Mouse (Mus musculus) heart, adult 9 months (tissue): ENCODE results near the gene Bsnd.

ENCODE experiments used
- DNase-seq, 2 experiments: peaks; one replicate each; pipeline ENCODE4 v3.0.0; 2022; ENCODE audit warnings: low spot score in 2 of 2

Gene Bsnd

GRCm38 (mm10) chr4:106492116-106492515 is at the start of gene Bsnd:
Bsnd (minus strand) TSS chr4:106492283.
- DNase-seq = no peak

GRCm38 (mm10) chr4:106541491-106541890 is 49.4 kb upstream of the Bsnd start:
- no peak for DNase-seq

- no peak for DNase-seq
Observed at GRCm38 (mm10) chr4:106539756-106540155, 47.7 kb upstream of the Bsnd start.

GRCm38 (mm10) chr4:106534256-106534655 is 42.2 kb upstream of the Bsnd start:
- DNase-seq = no peak

GRCm38 (mm10) chr4:106533421-106534080 is 41.5 kb upstream of the Bsnd start:
- DNase-seq = no peak

DNA sequence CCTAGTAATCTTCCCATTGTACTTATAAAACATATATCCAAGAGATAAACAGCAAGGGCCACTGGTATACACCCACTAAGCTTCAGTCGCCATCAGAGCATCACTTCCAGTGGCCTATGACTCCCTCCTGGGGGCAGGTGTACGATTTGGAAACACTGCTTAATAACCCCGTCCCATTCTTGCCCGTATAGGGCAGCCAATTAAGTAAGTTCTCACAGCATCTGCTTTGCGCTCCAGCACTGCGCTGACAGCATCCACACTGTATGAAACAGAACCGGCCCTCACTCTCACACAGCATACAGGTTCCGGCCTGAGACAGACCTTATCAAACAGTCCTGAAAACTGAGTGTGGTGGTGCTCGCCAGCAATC is 38.0 kb upstream of the Bsnd start:
- DNase-seq = no peak

DNA sequence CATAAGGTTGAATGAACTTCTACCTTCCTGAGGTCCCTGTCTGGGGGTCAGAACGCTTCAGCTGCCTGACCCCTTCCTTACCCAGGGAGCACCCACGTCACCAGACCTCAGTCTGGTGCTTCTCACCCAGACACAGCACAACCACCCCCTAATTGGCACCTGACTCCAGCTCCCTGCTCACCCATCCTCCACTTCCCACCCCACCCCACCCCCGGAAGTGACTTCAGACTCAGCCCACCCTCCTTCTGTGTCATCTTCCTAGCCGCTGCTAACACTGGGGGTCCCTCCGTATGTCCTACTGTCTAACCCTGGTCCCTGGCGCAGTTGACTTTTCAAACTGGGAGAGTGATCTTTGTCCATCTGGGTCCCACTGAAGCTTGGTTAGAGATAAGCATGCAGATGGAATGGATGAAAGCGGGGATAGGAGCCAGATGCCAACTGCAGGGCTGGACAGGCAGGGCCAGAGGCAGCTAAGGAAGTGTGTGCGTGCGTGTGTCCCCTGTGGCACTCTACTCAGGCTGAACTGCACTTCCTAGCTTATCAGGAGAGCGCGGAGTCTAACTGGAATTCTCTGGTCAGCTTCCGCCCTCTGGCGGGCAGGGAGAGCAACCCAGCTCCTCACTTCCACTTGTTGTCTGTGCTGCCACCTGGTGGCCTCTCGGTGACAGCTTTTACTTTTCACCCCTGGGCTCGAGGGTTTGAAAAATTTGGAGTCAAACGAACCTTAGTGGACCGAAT is 37.5 kb upstream of the Bsnd start:
- DNase-seq = peak; percentile 69 to 86

DNA sequence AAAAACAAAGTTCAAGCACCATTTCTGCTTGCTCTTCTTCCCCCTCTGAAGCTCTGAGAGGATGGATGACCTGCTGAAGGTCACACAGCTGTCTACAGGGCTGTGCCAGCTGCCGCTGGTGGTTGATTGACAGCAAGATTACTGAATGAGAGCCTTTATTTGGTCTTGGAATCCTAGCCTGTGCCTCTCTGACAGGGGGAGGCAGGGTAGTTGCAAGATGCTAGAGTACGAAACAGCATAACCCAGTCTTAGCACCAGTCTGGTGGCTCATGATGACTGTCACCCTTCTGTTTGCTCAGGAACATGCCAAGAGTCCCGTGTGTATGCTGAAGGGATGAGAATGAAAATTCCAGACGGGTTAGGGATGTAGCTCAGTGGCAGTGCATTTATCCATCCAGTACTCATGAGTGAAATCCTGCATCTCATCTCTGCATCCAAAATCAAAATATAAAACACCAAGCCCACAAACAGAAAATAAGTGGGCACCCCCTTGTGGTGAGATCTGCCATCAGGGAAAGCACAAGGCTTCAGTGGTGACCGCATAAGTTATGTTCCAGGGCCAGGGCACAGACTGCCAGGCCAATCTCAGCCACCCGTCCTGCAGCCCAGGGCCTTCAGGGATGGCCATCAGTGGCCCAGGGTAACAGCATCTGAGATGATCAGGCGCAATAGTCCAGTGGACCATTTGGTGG is 35.9 kb upstream of the Bsnd start:
- DNase-seq = no peak

- no peak for DNase-seq
Observed at GRCm38 (mm10) chr4:106525001-106525400, 32.9 kb upstream of the Bsnd start.

- no peak for DNase-seq
Observed at GRCm38 (mm10) chr4:106524131-106524530, 32.0 kb upstream of the Bsnd start.

GRCm38 (mm10) chr4:106522547-106522946 is 30.5 kb upstream of the Bsnd start:
- DNase-seq = no peak

DNA sequence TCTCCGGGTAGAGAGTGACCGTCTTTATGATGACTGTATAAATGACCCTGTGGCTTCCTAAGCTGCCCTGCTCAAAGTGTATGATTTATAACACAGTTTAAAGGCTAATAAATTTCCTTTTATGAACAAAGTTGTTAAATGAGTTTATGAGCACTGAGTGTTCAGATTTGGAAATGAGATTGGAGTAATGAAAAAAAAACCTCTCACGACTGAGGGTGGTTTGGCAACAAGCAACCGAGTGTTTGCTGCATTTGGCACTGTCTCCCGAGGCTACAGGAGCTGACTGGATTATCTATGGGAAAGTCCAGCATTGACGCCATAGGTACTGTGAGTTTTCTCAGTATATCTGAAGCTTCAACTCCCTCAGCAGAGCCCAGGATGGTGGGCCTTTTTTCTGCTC is 22.5 kb upstream of the Bsnd start:
- no peak for DNase-seq

DNA sequence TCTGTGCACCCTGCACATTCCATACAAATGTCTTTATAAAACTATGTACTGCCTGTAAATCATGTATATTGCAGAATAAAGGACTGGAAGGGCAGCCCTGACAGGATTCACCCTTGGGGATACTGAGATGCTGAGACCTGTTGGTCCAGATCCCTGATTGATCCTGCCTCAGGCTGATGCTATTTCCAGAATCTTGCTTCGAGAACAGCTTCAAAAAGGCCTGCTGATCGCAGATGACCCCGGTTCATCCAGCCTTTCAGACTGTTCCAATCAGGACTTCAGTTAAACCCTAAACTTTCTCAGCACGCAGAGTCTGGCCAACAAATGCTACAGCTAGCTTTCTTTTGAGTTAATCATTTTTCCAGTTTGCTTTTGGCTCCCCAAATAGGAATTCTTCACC is 17.8 kb upstream of the Bsnd start:
- DNase-seq = no peak

DNA sequence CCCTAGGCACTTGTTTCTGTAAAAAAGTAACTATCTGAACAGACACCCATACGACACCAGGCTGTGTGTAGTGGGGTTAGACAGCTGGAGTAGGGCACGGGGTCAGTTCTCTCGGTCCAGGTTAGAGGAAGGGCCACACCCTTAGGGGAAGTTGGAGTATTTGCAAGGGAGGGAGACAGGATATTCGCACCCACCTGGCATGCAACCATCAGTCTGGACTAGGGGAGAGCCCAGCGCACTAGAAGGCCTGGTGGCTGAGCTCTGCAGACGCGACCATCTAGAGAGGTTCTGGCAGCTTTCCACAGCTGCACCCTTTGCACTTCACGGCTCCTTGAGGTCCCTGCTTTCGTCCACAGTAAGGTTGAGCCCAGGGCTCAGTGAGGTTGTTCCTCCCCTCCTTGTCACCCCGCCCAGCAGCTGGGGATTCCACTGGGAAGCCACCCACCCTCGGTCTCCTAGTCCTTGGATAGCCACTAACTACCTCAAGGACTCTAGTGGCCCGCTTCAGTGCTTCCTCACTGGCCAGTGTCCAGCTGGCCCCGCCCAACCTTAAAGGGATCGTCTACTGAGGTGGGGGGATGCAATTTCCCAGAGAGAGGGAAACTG is 13.5 kb upstream of the Bsnd start:
- peak in 1 of 2 experiments; percentile 20 for DNase-seq

GRCm38 (mm10) chr4:106503578-106503977 is 11.5 kb upstream of the Bsnd start:
- DNase-seq = no peak

DNA sequence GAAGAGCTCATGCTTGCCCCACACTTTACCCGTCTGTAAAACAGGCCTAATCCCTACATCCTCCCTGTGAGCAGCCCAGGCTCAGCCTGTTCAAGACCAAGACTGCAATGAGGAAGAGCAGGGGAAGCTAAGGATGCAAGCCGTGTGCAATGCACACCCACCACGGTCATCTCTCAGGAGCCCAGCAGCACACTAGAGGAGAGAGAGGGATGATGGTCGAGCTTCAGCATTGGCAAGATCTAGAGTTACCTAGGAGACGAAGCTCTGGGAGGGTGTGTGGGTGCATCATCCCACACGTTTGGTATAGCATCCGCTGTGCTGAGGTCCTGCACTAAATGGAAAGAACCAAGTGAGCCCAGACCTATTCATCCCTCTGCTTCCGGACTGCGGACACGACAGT is 8.0 kb upstream of the Bsnd start:
- no peak for DNase-seq

- DNase-seq = no peak
Observed at GRCm38 (mm10) chr4:106498471-106498844, 6.4 kb upstream of the Bsnd start.

GRCm38 (mm10) chr4:106497776-106498470 is 5.8 kb upstream of the Bsnd start:
- DNase-seq = no peak

- DNase-seq = no peak
Observed at GRCm38 (mm10) chr4:106496833-106497232, 4.8 kb upstream of the Bsnd start.

- no peak for DNase-seq
Observed at GRCm38 (mm10) chr4:106493639-106494038, 1.6 kb upstream of the Bsnd start.

GRCm38 (mm10) chr4:106490620-106491019 is 1.5 kb downstream of the Bsnd start:
- no peak for DNase-seq

DNA sequence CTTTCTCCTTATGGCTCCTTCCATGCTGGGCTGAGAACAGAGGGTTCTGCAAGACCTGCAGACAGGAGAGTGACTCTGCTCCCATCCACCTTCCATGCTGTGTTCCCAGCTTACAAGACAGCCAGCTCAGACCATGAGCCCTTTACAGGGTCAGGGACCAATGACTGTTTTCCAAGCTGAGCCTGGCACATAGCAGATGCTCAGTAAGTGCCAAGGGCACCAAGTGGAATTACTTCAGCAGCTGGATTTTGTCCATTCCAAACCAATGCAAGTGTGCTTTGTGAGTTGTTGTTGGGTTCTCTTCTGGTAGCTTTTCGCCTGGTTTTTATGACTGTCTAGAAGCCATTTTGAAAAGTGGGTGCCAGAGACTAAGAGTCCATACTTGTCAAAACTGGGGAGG is 8.3 kb downstream of the Bsnd start:
- DNase-seq = no peak
